Mouse (Mus musculus) gastrocnemius, postnatal 25 days (tissue): ENCODE measurements around the gene Mlycd. TPM values are rescaled to one million over a fixed set of nuclear protein-coding genes. Genes with fewer than 3 reads are reported as not detected.
A peak's percentile ranks its signal among the peaks of the same experiment; 100 is the strongest.
"Not testable (repeated sequence)": the region's sequence is repeated elsewhere in the genome, so short reads cannot be mapped to it uniquely, and the experiment has no call there.

Experiments
- DNase-seq: peaks from one replicate; pipeline ENCODE4 v3.0.0; 2022
- long read RNA-seq, 2 experiments: library from polyadenylated mRNA; stranded (forward); transcript quantifications; one replicate each; pipeline ENCODE4 v2.0.0; 2021
- total RNA-seq, 2 experiments: library from RNA; stranded (reverse); gene quantifications; 1 replicate in 1 of 2; 2 replicates in 1 of 2; pipeline ENCODE4 v1.2.3; 2021

Mlycd gene
- 10 to 100 TPM; 76.5 to 78.1 TPM for total RNA-seq
- long read RNA-seq, experiment 1, transcript Mlycd-201 (5 exons, 2,128 nt) = major isoform, 155 of 181 reads
- long read RNA-seq, experiment 1, partial matches to known transcripts = 4 of 181 reads
- long read RNA-seq, experiment 1, other reads (novel, unspliced or antisense) = 22 of 181 reads
- long read RNA-seq, experiment 2, transcript Mlycd-201 (5 exons, 2,128 nt) = major isoform, 211 of 245 reads
- long read RNA-seq, experiment 2, partial matches to known transcripts = 15 of 245 reads
- long read RNA-seq, experiment 2, other reads (novel, unspliced or antisense) = 19 of 245 reads

DNA sequence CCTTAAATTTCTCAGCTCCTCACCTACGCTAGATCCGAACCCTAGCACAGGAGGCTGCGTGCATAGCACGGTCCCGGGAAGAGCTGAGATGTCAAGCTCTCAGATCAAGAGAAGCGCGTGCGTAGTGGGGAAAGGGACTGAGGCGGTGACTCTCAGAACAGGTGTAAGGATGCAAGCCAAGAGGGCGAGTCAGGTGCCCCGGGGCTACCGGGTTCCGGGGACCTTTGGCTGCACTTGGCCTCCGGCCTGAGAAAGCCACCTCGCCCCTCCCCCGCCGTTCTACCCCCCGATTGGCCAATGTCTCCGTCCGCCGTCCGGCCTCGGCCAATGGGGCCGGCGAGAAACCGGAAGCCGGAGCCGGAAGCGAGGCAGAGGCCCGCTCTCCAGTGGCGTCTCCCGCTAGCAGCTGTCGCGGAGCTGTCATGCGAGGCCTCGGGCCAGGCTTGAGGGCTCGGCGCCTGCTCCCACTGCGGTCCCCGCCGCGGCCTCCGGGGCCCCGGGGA, at the start of gene Mlycd:
Mlycd (plus strand) TSS at position 355 of the 503 bp plus-strand sequence.
- peak; percentile 97 for DNase-seq

DNA sequence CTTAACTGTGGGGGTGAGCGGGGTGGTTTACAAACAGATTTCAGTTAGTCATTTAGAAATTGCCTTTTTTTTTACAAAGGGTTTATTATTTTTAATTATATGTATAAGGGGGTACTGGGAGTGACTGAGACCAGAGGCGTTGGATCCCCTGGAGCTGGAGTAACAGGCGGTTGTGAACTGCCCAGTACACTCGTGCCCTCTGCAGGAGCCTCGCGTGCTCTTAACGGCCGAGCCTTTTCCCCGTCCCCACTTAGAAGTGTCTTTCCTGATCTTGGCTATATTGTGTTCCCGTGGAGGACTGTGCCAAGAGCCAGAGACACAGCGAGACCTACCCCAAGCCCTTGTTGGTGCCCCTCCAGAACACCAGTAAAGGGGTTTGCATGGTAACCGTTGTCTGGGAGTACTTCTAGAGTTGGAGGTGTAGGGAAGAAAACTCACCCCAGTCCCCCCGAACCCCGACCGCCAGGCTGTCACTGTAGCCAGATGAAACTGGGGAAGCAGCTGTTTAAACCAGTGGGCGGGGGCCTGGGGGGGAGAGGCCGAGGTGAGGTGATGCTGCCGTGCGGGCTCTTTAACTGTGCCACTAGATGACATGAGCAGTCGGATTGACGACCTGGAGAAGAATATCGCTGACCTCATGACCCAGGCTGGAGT, 49.5 kb upstream of the Mlycd start:
- no peak for DNase-seq

DNA sequence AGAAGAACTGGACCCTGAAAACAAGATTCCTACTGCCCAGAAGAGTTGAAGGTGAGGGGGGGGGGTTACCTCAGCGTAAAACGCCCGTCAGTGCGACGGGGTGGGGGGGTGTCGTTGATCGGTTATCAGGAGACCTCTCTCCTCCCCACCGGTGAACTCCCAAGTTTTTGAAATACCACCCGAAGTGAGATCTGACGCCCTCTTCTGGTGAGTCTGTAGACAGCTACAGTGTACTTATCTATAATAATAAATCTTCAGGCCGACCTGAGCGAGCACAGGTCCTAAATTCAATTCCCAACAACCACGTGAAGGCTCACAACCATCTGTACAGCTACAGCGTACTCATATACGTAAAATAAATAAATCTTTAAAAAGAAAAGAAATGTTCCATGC, 49.0 kb upstream of the Mlycd start:
- DNase-seq = no peak

DNA sequence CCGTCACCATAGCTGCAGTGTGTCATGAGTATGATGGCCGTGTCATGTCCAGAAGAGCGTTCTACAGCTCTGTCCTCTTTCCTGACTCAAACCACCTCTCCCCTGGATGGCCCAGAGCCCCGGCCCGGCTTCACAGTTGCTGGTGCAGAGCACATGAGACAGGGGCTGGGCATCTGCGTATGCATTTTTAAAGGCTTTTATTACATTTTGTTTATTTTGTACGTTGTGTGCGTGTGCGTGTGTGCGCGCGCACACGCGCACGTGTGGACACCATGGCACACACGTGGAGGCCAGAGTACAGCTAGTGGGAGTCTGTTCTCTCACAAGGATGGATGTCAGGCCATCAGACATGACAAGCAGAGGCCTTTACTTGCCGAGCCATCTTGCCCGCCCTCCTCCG, 43.0 kb upstream of the Mlycd start:
- DNase-seq = no peak

- no peak for DNase-seq
Observed at GRCm38 (mm10) chr8:119352977-119353658, 41.6 kb upstream of the Mlycd start.

DNA sequence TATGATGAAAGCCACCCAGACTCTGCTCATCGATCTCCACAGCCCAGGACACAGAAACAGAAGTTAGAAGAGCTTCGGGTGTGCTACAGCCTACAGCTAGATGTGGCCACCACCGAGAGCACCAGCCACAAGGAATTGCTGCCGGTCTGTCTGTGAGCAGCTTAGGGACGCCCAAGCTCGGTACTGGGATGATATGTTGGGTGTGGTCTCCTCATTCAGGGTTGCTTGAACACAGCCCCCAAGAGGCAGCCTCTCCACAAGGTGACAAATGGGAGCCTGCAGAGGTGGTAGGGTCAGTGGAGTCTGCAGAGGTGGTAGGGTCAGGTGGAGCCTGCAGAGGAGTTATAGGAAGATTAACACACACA, 41.0 kb upstream of the Mlycd start:
- DNase-seq = no peak

DNA sequence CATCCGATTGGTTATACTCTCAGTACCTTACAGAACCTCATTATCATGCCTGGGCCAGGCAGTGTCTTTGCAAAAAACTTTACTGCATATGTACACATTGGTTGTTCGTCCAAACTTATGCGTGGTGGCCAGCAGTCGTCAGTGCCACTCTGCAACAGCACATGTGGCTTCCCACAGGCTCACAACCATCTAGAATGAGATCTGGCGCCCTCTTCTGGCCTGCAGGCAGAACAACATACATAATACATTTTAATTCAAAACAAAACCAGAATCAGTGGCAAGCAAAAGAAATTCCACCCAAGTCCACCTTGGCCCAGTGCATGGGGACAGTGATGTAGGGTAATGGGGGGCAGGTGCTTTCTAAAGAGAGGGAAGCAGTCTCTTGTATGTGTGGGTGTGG, 38.0 kb upstream of the Mlycd start:
- DNase-seq = not testable (repeated sequence)

DNA sequence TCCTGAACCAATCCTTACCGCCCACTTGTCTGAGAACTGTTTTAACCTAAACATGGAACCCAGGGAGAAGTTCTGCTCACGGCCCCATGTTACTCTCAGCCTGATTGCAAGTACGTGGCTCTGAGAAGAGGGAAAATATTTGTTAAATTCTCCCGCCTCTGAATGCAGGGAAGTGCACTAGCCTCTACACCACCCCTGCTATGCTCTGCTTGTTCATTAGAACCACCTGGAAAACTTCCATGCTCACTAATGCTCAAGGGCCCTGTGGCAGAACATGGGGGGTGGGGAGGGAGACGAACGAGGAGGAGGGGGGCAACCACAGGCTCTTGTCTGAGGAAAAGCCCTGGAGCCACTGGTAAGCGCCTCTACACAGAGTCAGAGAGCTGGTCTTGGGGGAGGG, 36.5 kb upstream of the Mlycd start:
- DNase-seq = no peak

DNA sequence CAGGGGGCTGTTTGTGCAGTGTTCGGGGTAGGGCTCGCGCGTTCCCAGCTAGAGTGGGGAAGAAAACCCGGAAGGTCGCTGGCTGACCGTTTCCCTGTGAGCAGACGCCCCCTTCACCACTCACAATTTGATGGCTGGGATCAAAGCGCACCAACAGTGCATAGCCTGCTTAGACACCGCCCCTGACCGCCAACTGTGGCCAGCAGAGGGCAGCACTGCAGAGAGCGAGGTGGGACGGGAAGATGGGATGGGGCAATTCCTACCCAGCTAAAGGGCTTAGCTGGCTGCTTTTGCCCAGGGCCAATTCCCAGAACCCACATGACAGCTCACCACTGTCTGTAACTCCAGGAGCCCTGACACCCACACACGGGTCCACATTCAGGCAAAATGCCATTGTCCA, 35.8 kb upstream of the Mlycd start:
- no peak for DNase-seq

- no peak for DNase-seq
Observed at GRCm38 (mm10) chr8:119360686-119361295, 33.9 kb upstream of the Mlycd start.

- DNase-seq = not testable (repeated sequence)
Observed at GRCm38 (mm10) chr8:119374716-119375115, 20.0 kb upstream of the Mlycd start.

GRCm38 (mm10) chr8:119378476-119378875, 16.2 kb upstream of the Mlycd start:
- no peak for DNase-seq

DNA sequence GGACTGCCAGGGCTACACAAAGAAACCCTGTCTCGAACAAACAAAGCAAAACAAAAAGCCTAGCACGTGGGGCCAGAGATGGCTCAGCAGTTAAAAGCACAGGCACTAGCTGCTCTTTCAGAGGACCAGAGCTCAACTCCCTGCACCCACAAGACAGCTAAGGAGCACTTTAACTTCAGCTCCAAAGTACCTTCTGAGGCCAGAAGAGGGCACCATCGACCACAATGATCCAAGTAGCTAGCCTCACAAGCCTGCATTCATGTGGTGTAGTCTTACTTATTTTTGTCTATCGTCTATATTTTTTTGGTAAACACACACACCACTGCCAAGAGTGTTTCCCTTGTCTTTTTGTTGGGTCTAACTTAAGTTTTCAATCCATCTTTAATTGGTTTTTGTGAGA, 14.1 kb upstream of the Mlycd start:
- DNase-seq = no peak

GRCm38 (mm10) chr8:119384478-119384877, 10.2 kb upstream of the Mlycd start:
- no peak for DNase-seq

GRCm38 (mm10) chr8:119385854-119386253, 8.8 kb upstream of the Mlycd start:
- no peak for DNase-seq

GRCm38 (mm10) chr8:119386988-119387387, 7.7 kb upstream of the Mlycd start:
- no peak for DNase-seq

- DNase-seq = no peak
Observed at GRCm38 (mm10) chr8:119394097-119394496, 581 bp upstream of the Mlycd start.

- DNase-seq = no peak
Observed at GRCm38 (mm10) chr8:119395072-119395950, 633 bp downstream of the Mlycd start.

DNA sequence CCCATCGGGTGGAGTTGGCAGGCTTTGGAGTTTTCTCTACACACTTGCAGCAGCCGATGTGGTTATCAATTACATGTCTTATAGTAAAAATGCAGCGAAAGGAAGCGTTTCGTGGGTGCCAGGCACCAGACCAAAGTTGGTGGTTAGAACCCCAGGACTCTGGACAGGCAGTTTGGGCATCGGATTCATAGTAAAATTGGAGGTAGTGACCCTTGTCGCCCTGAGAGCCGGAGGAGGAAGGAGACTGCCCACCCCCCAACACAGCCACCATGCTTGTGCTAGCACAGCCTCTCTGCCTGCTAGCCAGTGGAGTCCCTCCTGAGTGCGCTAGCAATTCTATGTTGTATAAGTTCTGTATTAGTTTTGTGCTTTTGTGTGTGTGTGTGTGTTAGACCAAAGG, 3.9 kb downstream of the Mlycd start:
- no peak for DNase-seq

DNA sequence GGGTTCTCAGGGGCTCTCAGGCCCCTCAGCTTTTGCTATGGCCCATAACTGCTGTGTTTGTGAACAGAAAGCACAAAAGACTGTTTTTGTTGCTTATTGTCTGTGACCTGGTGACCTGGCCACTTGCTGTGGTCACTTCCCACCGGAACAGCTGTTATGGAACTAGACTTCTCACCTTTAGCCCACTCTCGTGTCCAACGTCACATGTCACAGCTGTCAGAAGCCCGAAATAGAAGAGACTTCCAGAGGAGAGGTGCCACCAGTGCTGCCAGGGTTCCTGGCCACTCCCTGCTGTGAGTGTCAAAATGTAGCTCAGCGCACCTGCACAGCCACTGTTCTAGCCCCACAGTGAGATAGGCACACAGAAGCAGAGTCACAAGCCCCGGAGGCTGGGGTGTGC, 4.6 kb downstream of the Mlycd start:
- peak; percentile 56 for DNase-seq

DNA sequence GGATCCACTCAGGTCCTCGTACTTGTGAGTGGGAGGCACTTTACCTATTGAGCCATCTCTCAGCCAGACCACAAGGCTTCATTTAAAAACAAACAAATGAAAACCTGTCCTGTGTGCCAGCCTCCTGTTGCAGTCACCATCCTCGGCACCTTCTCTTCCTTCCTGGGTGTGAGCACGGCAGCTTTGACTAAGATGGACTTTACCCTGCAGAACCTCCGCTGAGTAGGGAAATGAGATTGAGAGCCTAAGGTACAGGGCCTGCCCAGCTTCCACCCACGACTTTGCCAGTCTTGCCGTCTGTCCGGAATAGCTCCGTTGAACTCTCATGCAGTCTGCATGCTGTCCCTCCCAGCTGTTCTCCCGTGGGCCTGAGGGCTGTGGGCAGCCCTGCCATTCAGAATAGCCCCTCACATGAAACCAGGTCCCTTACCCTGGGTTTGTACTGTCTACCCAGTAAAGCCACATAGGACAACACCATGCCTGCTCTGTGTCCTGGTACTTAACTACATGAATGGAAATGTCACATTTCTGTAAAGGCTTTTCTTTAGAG, 5.5 kb downstream of the Mlycd start:
- DNase-seq = no peak

DNA sequence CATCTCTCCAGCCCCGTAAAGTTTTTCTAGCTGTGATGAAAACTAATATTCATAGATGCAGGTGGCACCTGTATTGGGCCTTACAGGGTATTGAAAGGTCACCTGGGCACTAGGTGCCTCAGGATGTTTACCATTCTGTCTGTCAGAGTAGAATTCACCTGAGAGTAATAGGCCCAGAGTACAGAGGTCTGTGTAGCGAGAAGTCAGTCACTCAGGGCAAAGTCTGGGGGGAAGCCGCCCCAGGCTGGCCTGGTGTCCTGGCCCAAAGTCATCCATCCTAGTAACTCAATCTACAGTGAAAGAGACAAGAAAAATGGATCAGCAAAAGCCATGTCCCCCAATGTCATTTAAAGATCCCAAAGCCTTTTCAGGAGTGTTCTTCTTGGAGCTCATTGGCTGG, 6.2 kb downstream of the Mlycd start:
- DNase-seq = no peak
